Mouse (Mus musculus): ENCODE results near the gene Iqcb1. TPM values are rescaled to one million over a fixed set of nuclear protein-coding genes. Genes with fewer than 3 reads are reported as not detected.
"Not testable (repeated sequence)": the region's sequence is repeated elsewhere in the genome, so short reads cannot be mapped to it uniquely, and the experiment has no call there.

The Iqcb1 gene
- total RNA-seq (2022) = 1 to 10 TPM; 3.9 to 4.9 (median 4.8) TPM

DNA sequence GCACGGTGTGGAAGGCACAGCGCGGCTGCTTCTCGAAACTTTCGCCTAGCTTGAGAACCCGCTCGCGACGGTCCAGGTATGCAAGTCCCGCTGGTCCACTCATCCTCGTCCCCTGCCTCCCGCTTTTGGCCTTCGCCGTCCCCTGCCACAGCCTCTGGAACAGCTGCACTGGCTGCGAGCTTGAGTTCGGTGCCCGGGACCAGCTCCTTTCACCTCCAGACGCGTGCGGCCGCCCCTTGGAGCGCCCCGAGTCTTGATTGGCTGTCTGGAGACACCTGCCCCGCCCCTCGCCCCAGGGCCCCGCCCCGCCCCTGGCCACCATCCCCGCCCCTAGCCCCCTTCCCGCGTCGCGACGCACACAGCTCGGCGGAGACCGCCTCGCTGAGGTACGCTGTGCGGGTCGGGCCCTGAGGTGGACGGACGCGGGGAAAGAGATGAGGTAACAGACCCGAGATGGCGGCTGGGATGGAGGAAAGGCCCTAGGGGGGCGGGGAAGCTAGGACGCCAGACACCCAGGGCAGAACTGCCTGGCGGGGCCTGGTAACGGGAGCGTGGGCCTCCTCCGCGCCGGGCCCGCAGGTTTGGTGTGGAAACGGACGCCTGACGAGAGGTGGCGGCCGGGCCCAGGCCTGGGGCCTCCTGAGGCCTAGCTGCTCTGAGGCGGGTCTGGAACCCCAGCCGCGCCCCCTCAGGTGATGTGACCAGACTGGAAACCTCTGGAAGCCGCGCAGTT lies at the start of gene Iqcb1:
Iqcb1 (plus strand) TSS at position 332 of the 733 bp plus-strand sequence.
- peak; percentile 59 to 64 for DNase-seq (ENCODE audit: low spot score in 2 of 2)

DNA sequence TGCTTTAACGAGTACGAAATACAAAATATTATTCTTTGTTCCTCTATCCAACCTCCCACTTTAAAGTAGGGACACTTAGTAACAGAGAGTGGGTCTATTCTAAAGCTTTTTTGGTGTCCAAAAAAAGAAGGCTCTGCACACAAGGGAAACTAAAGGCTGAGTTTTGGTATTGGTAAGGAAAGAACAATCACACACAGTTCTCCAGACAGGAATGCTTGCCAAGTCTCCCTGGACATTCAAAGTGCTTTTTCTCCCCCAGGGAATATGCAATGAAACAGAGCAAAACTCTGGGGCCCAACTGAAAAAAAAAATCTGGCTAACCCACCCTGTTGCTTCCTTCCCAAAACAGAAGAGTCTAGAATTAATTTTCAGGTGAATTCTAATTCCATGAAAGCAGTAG lies 44.0 kb upstream of the Iqcb1 start:
- DNase-seq (ENCODE audit: low spot score in 2 of 2) = no peak

DNA sequence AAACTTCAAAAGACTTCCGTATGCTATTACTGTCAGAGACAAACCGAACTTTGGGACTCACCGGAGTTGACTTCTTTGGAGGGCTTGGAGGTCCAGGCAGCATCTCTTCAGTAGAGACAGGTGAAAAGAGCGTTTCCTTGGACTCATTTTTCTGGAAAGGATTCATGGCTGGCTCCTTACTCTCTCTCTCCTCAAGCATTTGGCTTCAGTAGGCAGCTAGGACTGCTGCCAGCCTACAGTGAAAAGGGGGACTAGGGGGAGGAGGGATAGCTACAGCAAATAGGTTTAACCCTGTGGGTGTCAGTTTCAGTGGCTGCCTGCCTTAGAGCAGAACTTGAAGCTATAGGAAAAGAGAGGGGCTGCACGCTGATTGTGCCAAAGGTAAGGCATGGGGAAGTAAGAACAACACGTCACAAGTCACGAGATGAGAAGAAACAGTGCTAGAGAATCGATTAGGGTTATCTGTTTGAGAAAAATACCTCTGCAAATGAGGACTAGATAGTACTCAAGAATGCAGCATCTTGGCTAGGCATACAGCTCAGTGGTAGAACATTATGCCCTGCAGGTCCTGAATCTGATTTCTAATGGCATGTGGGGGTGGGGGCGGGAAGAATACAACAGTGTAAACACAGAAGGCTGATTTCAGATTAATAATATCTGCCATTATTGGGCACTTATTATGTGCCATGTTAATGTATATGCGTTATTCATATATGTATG lies 43.4 kb upstream of the Iqcb1 start, which contains the start of gene Slc15a2:
Slc15a2 (minus strand) TSS at position 369 of the 720 bp plus-strand sequence.
- DNase-seq (ENCODE audit: low spot score in 2 of 2) = no peak

DNA sequence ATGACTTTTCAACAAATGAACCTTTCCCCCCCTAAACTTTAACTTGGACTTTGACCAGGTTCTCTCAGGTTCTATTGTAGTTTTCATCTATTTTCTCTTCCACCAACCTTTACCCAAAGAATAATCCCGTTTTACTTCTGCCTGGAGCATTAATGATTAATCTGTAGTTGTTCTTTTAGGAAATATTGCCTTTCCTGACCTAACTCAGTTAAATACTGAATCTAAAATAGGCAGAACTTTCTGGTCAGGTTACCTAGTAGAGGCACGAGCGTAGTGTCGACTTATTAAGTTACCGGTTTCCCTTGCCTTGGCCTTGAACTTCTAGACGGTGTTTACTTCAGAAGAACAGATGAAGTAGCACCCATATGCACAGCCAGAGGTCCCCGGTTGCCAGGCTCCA lies 41.7 kb upstream of the Iqcb1 start:
- DNase-seq (ENCODE audit: low spot score in 2 of 2) = no peak

DNA sequence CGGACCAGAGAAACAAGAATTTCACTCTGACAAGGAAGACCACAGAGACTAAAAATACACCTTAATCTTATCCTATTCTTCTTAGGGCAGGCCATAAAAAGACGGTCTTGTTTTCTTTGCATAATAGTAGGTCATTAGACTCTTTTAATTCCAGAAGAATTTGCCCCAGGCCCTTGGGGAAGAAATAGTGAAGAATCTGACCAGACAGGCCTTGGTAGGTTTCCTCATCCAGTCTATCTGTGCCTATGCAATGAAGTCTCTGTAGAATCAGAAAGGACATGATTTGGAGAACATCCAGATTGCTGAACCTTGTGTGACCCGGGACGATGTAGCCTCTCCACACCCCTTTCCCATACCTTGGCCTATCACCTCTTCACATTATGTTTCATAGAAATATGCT lies 38.0 kb upstream of the Iqcb1 start:
- no peak for DNase-seq (ENCODE audit: low spot score in 2 of 2)

DNA sequence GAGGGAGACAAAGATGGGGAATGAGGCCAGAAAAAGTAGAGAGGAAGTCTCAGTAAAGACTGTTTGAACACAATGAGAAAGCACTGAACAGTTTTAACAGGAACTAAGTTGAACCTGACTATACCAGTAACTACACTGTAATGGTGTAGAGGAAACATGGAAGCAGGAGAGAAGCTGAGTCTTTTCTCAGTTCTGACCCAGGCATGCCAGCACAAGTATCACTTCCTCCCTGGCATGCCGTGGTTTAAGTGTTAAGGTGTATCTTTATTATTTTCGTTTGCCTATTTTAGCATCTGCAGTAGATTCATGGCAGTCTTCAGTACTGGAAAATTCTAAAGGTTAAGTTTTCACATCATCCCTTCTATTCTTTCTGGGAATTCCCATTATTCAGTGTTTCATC lies 33.2 kb upstream of the Iqcb1 start:
- DNase-seq (ENCODE audit: low spot score in 2 of 2) = no peak

DNA sequence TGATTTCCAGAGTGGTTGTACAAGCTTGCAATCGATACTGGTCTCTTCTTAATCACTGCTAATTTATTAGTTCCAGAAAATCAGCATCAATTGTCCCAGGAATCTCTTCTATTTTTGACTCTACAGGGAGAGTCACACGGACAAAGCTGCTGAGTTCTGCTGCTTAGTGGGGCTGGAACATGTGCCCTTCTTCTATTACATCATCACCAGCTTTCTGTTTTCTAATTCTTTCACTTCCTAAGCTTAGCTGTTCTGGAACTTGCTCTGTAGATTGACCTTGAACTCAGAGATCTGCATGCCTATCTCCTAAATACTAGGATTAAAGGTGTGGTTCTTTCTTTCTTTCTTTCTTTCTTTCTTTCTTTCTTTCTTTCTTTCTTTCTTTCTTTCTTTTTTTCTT lies 29.9 kb upstream of the Iqcb1 start:
- DNase-seq (ENCODE audit: low spot score in 2 of 2) = no peak

DNA sequence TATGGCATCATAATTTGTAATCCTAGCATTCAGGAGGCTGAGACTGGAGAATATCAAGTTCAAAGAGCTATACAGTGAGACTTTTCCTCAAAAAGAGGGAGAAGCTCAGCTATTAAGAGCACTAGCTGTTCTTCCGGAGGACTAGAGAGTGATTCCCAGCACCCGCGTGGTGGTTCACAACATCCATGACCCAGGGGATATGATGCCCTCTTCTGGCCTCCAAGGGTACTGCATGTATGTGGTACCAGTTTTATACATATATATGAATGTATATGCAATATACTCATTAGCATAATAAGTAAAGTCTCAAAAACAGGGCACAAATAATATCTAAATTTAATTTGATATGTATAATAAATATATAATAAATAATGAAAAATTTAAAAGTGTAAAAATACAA lies 25.8 kb upstream of the Iqcb1 start:
- DNase-seq (ENCODE audit: low spot score in 2 of 2) = no peak

DNA sequence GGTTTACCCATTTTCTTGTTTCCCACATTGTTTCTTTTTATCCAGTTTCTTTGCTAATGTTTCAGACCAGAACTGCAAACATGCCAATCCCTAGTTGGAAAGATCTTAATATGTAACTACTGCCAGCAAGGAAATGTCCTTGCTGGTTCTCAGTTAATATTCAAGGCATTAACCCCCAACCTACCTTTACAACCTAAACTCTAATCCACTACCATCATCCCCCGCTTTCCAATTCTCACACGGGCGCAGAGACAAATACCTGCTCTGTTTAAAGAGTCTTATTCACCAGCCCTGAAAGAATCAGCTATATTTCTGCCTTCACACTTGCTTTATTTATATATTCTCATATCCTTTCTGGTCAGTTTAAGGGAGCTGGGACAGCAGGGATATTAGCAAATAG lies 19.6 kb upstream of the Iqcb1 start:
- no peak for DNase-seq (ENCODE audit: low spot score in 2 of 2)

DNA sequence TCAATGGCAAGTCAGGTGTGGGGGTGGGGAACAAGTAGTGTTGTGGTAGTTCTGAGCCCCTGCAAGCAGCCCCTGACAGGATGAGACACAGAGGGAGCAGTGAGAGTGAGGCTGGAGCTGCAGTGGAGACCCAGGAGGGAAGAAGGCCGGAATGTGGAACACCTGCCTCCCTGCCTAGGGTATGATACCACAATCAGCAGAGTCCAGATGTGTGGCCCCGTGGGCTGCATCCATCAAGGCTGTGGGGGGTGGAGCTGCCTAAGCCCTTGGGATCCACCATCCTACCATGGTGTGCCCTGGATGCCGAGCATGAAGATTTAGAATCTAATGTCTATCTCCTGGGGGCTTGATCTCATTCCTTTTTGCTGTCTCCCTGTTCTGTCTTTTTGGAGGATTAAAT lies 14.5 kb upstream of the Iqcb1 start:
- no peak for DNase-seq (ENCODE audit: low spot score in 2 of 2)

DNA sequence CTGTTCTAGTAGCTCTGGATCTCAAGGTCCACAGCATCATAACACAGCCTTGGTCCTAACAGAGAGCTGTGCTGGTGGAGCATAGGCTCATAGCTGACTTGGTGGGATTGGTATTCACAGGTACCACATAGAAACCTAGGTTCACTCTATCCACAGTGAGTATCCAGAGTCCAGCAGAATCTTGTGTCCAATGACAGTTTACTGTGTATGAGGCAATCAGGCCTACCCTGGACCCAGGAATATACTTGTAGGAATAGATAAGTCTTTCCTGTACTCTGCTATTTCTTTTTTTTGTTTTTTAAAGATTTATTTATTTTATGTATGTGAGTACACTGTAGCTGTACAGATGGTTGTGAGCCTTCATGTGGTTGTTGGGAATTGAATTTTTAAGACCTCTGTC lies 11.3 kb upstream of the Iqcb1 start:
- no peak for DNase-seq (ENCODE audit: low spot score in 2 of 2)

DNA sequence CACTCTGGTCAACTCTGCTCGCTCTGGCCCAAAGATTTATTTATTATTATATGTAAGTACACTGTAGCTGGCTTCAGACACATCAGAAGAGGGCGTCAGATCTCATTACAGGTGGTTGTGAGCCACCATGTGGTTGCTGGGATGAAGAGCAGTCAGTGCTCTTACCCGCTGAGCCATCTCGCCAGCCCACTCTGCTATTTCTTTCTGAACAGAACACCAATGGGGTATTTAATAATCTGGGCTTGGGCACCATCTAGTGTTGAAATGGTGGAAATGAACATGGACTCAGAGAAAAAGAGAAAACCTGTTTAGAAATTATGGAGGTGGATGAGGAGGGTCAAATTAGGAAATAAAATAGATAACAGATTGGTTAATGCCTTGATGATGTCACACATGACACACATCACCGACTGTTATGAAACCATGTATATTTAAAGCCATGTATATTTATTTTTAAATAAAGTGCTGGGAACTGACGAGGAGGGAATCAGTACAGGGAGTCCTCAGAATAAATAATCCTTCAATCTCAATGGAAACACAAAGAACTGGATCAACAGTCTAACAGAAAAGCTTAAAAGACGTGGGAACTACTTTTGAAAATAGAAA lies 10.8 kb upstream of the Iqcb1 start:
- peak; percentile 35 to 50 for DNase-seq (ENCODE audit: low spot score in 2 of 2)

DNA sequence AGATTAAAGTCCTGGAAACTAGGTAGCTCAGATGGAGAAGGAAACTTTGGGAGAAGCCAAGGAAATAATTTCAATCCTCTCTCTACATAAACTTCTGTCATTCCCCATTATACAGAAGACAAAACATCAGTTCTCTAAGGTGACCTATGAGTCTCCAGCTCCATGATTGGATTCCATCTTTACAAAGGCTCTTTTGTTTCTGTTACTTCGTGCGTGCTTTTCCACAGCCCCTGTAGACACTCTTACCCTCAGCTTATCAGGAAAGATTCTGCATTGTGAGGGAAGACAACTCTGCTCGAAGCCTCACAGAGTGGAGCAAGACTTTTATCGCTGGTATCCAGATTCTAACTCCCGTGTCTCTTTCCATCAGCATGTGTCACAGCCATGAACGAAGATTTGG lies 8.2 kb upstream of the Iqcb1 start:
- no peak for DNase-seq (ENCODE audit: low spot score in 2 of 2)

DNA sequence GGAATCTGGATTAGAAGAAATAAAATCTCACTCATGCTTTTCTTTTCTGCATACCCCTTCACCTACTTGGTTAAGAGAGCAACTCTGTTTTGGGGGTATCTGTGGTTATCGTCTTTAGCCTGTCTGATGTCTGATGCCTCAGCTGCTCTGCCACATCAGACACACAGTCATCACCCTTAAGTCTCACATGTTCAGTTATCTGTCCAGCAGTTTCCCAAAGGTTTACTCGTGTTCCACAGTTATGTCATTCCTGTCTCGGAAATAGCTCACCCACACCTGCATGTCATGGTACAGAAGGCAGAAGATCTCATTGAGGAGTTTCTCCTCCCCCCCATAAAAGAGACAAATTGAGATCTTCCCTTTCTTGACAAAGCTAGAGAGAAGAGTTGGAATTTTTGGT lies 7.4 kb upstream of the Iqcb1 start:
- DNase-seq (ENCODE audit: low spot score in 2 of 2) = no peak

DNA sequence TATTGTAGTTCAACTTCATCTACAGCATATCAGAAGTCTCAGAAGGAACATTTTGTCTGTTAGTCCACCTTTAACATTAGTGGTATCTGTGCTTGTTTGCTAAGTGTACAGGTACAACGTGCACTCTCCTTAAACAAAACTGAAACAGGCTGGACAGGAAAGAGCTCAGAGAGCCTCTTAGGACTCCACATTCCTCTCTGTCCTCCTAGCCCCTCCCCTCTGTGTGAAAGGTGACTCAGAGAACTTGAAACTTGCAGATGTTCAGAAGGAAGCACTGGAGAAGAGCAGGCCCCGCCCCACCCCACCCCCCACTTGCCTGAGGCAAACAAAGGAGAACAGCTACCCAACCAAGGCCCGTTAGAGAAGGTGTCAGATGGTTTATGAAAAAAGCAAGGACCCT lies 6.7 kb upstream of the Iqcb1 start:
- DNase-seq (ENCODE audit: low spot score in 2 of 2) = no peak

DNA sequence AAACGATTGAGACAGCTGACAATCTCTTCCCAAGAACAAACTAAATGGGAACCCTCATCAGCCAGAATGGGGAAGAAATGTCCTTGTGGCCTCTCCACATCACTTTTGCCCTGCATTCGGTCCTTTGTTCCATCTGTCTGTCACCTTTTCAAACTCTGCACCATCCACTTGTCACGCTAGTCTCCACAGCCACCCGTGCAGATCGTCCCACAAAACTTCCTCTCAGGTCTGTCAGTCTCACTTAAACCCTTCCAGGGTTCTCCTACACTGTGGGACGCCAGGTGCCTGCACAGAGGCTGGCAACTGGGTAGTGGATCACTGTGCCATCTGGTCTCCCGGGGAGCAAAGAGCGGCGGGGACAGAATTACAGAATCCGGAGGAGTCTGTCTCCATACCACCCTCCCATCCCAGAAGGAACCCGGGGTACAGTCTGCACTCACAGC lies 553 bp upstream of the Iqcb1 start:
- no peak for DNase-seq (ENCODE audit: low spot score in 2 of 2)

DNA sequence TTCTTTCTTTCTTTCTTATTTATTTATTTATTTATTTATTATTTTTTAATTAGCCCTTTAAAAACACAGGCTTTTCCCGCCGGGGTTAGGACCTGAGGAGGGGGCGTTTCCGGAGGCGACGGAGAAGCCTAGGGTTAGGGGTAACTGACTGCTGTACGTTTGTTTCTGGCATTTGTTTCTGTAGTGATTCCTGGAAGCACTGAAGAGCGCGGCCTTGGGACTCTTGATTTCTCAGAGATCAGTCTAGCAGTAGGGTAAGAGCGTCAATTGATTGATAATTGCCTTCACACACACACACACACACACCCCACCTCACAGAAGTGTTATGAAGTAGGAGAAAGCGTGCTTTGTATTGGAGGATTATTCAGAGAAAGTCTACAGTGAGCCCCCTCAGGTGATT lies 635 bp downstream of the Iqcb1 start:
- DNase-seq (ENCODE audit: low spot score in 2 of 2) = no peak

DNA sequence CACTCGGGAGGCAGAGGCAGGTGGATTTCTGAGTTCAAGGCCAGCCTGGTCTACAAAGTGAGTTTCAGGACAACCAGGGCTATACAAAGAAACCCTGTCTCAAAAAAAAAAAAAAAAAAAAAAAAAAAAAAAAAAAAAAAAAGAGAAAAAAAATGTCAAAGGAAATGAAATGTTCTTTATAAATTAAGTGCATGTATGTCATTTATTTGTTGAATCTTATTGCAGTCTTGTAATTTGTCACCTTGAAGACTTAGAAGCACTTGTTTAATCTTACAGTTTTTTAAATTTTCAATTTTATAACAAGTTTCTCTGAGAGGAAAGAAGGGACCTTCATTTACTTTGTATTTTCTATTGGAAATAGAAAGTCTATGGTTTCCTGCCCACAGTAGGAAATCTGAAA lies 18.7 kb downstream of the Iqcb1 start:
- not testable (repeated sequence) for DNase-seq (ENCODE audit: low spot score in 2 of 2)

DNA sequence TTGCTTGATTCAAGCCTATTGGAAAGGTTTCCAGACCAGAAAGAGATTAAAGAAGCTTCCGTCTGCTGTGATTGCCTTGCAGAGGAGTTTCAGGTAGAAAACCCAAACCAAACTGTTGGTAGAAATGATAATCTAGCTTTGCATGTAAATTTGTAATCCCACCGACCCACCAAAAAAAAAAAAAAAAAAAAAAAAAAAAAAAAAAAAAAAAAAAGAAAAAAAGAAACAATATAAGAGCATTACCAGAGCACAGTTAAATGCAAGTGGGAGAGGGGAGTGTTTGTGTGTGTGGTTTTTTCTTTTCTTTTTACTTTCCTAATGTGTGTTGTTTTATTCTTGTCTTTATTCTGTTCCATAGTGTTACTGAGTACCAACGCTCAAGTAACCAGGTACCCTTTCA lies 23.0 kb downstream of the Iqcb1 start:
- DNase-seq (ENCODE audit: low spot score in 2 of 2) = no peak

DNA sequence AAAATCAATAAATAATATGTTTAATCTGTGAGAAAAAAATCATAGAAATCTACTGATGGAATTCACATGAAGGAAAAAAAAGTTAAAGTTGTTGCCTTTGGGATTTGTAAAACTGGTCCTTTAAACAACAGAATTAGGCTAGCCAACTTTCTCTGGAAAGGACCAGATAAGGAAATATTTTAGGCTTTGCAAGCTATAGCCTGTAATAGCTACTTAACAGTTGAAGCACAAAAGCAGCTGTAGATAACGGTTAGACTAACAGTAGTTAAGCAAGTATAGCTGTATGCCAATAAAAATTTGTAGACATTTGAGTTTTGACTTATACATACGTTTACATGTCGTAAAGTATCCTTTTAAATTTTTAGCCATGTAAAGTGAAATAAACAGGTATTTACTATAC lies 35.4 kb downstream of the Iqcb1 start:
- DNase-seq (ENCODE audit: low spot score in 2 of 2) = no peak

DNA sequence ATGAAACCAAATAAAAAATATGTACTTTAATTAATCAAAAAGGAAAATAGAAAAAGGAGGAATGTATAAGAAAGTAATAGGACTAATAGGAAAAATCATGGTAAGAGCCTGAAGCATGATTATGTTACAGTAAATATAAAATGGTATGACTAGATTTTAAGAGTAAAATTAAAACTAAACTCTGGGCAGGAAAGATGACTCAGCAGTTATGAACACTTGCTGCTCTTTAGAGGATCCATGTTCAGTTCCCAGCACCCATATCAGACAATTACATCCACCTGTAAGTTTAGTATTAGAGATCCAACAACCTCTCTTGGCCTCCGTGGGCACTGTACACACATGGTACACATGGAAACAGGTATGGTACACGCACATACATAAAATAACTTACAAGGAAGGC lies 41.3 kb downstream of the Iqcb1 start:
- no peak for DNase-seq (ENCODE audit: low spot score in 2 of 2)

DNA sequence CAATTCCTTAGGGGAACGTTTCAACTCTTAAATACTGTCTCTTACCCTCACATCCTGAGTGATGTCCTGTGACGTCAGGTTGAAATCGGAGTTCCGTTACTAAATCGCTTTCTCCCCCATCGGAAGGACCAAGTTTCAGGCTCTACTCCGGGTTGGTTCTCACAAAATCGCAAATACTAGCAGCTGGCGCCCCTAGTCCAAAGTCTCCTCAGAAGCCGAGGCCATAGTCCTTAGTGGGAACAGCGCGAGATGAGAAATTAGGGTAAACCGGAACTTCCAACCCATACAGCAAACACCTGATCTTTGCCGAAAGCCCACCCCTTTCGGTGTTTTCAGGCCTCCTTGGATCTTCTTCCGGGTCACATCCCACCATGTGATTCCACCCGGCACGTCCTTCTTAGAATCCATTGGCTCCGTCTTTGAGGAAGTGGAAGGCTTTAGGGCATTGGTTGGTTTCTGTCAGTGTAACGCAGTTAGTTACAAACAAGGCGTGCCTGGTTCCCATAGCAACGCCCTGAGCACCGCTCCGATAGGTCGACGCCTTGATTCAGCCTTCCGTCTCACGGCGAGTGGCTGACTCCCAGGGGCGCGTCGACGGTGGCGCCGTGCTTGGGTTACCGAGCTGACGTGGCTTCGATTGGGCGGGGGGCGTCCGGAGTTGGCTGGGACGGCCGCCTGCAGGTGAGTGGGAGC lies 46.5 kb downstream of the Iqcb1 start, which contains the start of the genes Eaf2 and Golgb1:
Eaf2 (minus strand) TSS at position 421 of the 693 bp plus-strand sequence.
Golgb1 (plus strand) TSS at position 558 of the 693 bp plus-strand sequence.
- DNase-seq (ENCODE audit: low spot score in 2 of 2) = peak; percentile 95 to 97

All from gastrocnemius, adult 8-10 months (tissue).